Mouse (Mus musculus) monocyte, adult 2 months (primary cell): Measurements from ENCODE around the gene Rita1.

ENCODE experiments used
- DNase-seq, 2 experiments: peaks; one replicate each; pipeline ENCODE4 v3.0.0; 2022; ENCODE audit warnings: low spot score in 2 of 2, low read depth in 1 of 2

Rita1 gene

DNA sequence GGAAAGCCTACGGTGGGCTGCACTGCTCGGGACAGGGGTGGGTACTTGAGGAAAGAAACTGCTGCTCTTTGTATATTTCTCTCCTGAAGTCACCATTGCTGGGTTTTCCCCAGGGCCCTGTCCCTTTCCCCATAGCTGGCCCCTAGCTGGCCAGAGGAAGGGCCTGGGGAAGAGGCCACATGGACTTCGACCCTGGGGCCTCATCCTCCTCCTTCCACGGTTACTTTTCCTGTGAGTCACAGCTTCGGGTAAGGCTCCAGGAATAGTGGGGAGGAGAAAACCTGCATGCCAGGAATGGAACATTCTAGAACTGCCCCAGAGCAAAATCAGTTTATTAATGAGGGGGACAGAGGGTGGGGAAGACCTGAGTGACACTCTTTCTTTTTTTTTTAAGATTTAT, 62.3 kb downstream of the Rita1 start:
- no peak for DNase-seq

DNA sequence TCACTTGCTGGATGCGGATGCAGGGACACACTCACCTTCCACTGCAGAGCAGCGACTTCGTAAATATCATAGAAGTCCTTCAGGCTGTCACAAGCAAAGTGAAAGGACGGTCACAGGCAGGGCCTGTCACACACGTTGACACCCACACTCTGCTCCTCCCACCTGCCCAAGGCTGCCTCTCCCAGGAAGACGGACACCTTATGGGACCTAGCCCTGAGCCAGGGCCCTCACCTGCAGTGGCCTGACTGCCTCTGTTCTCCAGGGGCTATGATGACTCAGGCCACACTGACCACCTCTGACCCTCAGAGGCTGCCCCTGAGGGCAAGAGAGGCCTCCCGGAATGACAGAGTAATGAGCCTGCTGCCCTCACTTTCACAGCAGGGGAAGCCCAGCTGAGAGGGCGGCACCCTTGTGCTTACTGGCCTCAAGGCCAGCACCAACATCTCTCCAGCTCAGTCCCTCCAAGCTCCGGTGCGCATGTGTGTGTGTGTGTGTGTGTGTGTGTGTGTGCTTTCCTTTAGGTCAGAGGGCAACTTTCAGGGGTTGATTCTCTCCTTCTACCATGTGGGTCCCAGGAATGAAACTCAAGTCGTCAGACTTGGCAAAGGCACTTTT, 64.0 kb downstream of the Rita1 start:
- DNase-seq, result no peak
